Mouse (Mus musculus): ENCODE measurements around the gene AC140267.1. TPM values are rescaled to one million over a fixed set of nuclear protein-coding genes. Genes with fewer than 3 reads are reported as not detected.
A peak's percentile ranks its signal among the peaks of the same experiment; 100 is the strongest.

Gene AC140267.1
- total and polyA plus RNA-seq, 2 experiments from 2014 or later = not detected

- 0% methylated on average over 2 of the region's 2 CpGs for WGBS
- peaks cover 11% of the 10 kb centered on the region; the same call in 1 of the 2 replicates for H3K4me1 ChIP-seq (ENCODE audit: control insufficient read depth, insufficient read depth)
- no peak overlapping the region for H3K4me2 ChIP-seq (ENCODE audit: low read depth, low read length)
- H3K27ac ChIP-seq (ENCODE audit: low read depth) = no peak overlapping the region
- TF ChIP-seq CTCF (IDR thresholded peaks at IDR 0.05; ENCODE audit: low read depth) = peak; percentile 92
- TF ChIP-seq EP300 (IDR thresholded peaks at IDR 0.05; ENCODE audit: low read depth) = no peak
- peak; percentile 69 for DNase-seq (ENCODE audit: low spot score)
- no peak for ATAC-seq (ENCODE audit: insufficient read depth, low read depth)
- H3K27me3 ChIP-seq (ENCODE audit: control insufficient read depth, insufficient read depth, low read length) = no peaks in the 10 kb centered on the region
- no peak overlapping the region for H3K4me3 ChIP-seq (ENCODE audit: low read depth, low read length)
- 0 out of 2 replicates have a peak, but pooled peaks cover 3% of the 10 kb centered on the region for H3K9me3 ChIP-seq (replicated peaks; ENCODE audit: control insufficient read depth, low read length)
- no peaks in the 10 kb centered on the region for H3K36me3 ChIP-seq (replicated peaks; ENCODE audit: control insufficient read depth, insufficient read depth, low read length)
- H3K9ac ChIP-seq (replicated peaks; ENCODE audit: low read depth, low read length) = no peak overlapping the region
Measured at GRCm38 (mm10) chr15:80266281-80266680, 30.6 kb downstream of the AC140267.1 start.

GRCm38 (mm10) chr15:80271858-80272396 lies 36.3 kb downstream of the AC140267.1 start:
- ATAC-seq (ENCODE audit: insufficient read depth, low read depth) (no peak), DNase-seq (ENCODE audit: low spot score) (no peak)
- Histone ChIP-seq H3K4me3 (ENCODE audit: low read depth, low read length) (no peak overlapping the region), H3K27ac (ENCODE audit: low read depth) (no peak overlapping the region), H3K4me1 (ENCODE audit: control insufficient read depth, insufficient read depth) (no peaks in the 10 kb centered on the region), H3K4me2 (ENCODE audit: low read depth, low read length) (no peak overlapping the region), H3K9ac (replicated peaks; ENCODE audit: low read depth, low read length) (no peak overlapping the region), H3K9me3 (replicated peaks; ENCODE audit: control insufficient read depth, low read length) (0 out of 2 replicates have a peak, but pooled peaks cover 3% of the 10 kb centered on the region), H3K27me3 (ENCODE audit: control insufficient read depth, insufficient read depth, low read length) (0 out of 2 replicates have a peak, but pooled peaks cover 9% of the 10 kb centered on the region), H3K36me3 (replicated peaks; ENCODE audit: control insufficient read depth, insufficient read depth, low read length) (no peaks in the 10 kb centered on the region)
- TF ChIP-seq EP300 (IDR thresholded peaks at IDR 0.05; ENCODE audit: low read depth) (no peak), CTCF (IDR thresholded peaks at IDR 0.05; ENCODE audit: low read depth) (no peak)
- 78% methylated on average over 3 of the region's 3 CpGs for WGBS

DNA sequence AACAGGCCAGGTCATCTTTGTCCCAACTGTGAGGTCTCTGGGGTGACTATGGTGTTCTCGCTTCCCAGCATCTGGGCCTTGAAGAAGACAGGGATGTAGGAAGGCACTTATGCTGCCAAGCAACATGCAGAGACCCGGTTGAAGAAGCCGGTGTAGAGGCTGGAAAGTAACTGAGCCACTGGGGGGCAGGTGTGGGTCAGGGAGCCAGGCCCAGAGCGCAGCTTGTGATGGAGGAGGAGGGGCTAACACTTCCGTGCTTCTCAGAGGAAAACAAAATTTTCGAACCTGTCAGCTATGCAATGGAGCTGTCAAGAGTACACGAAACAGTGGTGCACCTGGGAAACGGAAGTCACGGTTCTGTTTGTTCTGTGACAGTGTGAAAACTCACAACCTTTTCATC lies 41.5 kb downstream of the AC140267.1 start:
- H3K27ac ChIP-seq (ENCODE audit: low read depth) = no peak overlapping the region
- no peak overlapping the region for H3K9ac ChIP-seq (replicated peaks; ENCODE audit: low read depth, low read length)
- H3K4me3 ChIP-seq (ENCODE audit: low read depth, low read length) = no peak overlapping the region
- H3K9me3 ChIP-seq (replicated peaks; ENCODE audit: control insufficient read depth, low read length) = no peaks in the 10 kb centered on the region
- ATAC-seq (ENCODE audit: insufficient read depth, low read depth) (no peak), DNase-seq (ENCODE audit: low spot score) (no peak)
- no peak for TF ChIP-seq EP300 (IDR thresholded peaks at IDR 0.05; ENCODE audit: low read depth)
- WGBS = 51% methylated on average over 9 of the region's 9 CpGs
- no peaks in the 10 kb centered on the region for H3K4me1 ChIP-seq (ENCODE audit: control insufficient read depth, insufficient read depth)
- no peak overlapping the region for H3K4me2 ChIP-seq (ENCODE audit: low read depth, low read length)
- H3K36me3 ChIP-seq (replicated peaks; ENCODE audit: control insufficient read depth, insufficient read depth, low read length) = no peaks in the 10 kb centered on the region
- peaks cover 14% of the 10 kb centered on the region; the same call in 1 of the 2 replicates for H3K27me3 ChIP-seq (ENCODE audit: control insufficient read depth, insufficient read depth, low read length)

- 0 out of 2 replicates have a peak, but pooled peaks have one; percentile 20 for ATAC-seq (ENCODE audit: insufficient read depth, low read depth)
- TF ChIP-seq CTCF (IDR thresholded peaks at IDR 0.05; ENCODE audit: low read depth) (no peak), EP300 (IDR thresholded peaks at IDR 0.05; ENCODE audit: low read depth) (no peak)
- H3K27me3 ChIP-seq (ENCODE audit: control insufficient read depth, insufficient read depth, low read length) = peaks cover 17% of the 10 kb centered on the region; the same call in 1 of the 2 replicates
Measured at GRCm38 (mm10) chr15:80277625-80278024, 42.0 kb downstream of the AC140267.1 start.

DNA sequence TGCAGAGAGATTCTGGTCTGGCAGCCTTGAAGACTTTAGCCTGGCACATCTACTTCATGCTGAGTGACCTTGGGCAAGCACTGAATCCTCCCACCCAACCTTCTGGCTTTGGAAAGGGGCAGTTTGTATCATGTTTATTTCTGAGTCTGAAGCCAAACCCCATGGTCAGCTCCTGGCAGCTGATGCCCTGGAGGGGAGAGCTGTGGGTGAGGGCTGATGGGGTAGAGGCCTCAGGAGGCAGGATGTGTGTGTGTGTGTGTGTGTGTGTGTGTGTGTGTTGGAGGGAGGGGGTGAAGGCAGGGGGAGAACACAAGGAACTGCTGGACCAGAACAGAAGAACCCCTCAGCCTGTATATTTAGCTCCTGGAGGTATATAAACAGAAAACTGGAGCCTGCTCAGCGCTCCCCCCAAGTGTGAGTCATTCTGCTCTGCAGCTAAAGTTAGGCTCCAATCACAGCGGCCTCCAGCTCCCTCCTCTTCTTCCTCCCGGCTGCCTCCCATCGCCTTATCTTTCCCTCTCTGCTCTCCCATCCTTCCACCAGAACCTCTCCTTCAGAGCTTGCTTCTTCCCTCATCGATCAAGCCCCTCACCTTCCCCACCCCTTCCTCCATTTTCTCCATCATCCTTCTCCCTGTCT lies 42.6 kb downstream of the AC140267.1 start:
- Histone ChIP-seq H3K27ac (ENCODE audit: low read depth) (no peak overlapping the region), H3K4me3 (ENCODE audit: low read depth, low read length) (no peak overlapping the region), H3K27me3 (ENCODE audit: control insufficient read depth, insufficient read depth, low read length) (peaks cover 19% of the 10 kb centered on the region; the same call in 1 of the 2 replicates), H3K4me1 (ENCODE audit: control insufficient read depth, insufficient read depth) (no peaks in the 10 kb centered on the region), H3K4me2 (ENCODE audit: low read depth, low read length) (no peak overlapping the region), H3K36me3 (replicated peaks; ENCODE audit: control insufficient read depth, insufficient read depth, low read length) (no peaks in the 10 kb centered on the region), H3K9me3 (replicated peaks; ENCODE audit: control insufficient read depth, low read length) (no peaks in the 10 kb centered on the region), H3K9ac (replicated peaks; ENCODE audit: low read depth, low read length) (no peak overlapping the region)
- 23% methylated on average over 5 of the region's 5 CpGs for WGBS
- TF ChIP-seq CTCF (IDR thresholded peaks at IDR 0.05; ENCODE audit: low read depth) = no peak
- TF ChIP-seq EP300 (IDR thresholded peaks at IDR 0.05; ENCODE audit: low read depth) = no peak
- DNase-seq (ENCODE audit: low spot score) (no peak), ATAC-seq (ENCODE audit: insufficient read depth, low read depth) (no peak)

More at GRCm38 (mm10) chr15:80277625-80278024, 42.0 kb downstream of the AC140267.1 start:
- H3K4me1 ChIP-seq (ENCODE audit: control insufficient read depth, insufficient read depth) = no peaks in the 10 kb centered on the region
- peak; percentile 35 for DNase-seq (ENCODE audit: low spot score)
- WGBS = 4% methylated on average over 5 of the region's 6 CpGs
- no peak overlapping the region for H3K4me2 ChIP-seq (ENCODE audit: low read depth, low read length)
- H3K27ac ChIP-seq (ENCODE audit: low read depth) = no peak overlapping the region
- no peaks in the 10 kb centered on the region for H3K36me3 ChIP-seq (replicated peaks; ENCODE audit: control insufficient read depth, insufficient read depth, low read length)
- H3K9me3 ChIP-seq (replicated peaks; ENCODE audit: control insufficient read depth, low read length) = no peaks in the 10 kb centered on the region
- H3K9ac ChIP-seq (replicated peaks; ENCODE audit: low read depth, low read length) = no peak overlapping the region
- H3K4me3 ChIP-seq (ENCODE audit: low read depth, low read length) = no peak overlapping the region

Data from heart, postnatal 0 days (tissue).